Mouse (Mus musculus) kidney, postnatal 4 days (tissue): ENCODE data around the gene Macrod2.

Experiments
- DNase-seq, 2 experiments: peaks; one replicate each; pipeline ENCODE4 v3.0.0; 2021; ENCODE audit warnings: mixed read lengths in 2 of 2

The Macrod2 gene

GRCm38 (mm10) chr2:140819391-140820120, 424.4 kb downstream of the Macrod2 start:
- DNase-seq, result no peak

GRCm38 (mm10) chr2:140822378-140822777, 427.3 kb downstream of the Macrod2 start:
- DNase-seq, result no peak

- DNase-seq, result no peak
These were observed 431.1 kb downstream of the Macrod2 start for GRCm38 (mm10) chr2:140826241-140826640.

GRCm38 (mm10) chr2:140828859-140829258, 433.8 kb downstream of the Macrod2 start:
- DNase-seq, result no peak

- DNase-seq, result no peak
These were observed 435.0 kb downstream of the Macrod2 start for GRCm38 (mm10) chr2:140830086-140830485.

GRCm38 (mm10) chr2:140839371-140839770, 444.3 kb downstream of the Macrod2 start:
- no peak for DNase-seq

- peak; percentile 32 to 39 for DNase-seq
These were observed 444.8 kb downstream of the Macrod2 start for GRCm38 (mm10) chr2:140839880-140840279.

GRCm38 (mm10) chr2:140844030-140844429, 448.9 kb downstream of the Macrod2 start:
- DNase-seq, result no peak

GRCm38 (mm10) chr2:140847817-140848428, 452.8 kb downstream of the Macrod2 start:
- DNase-seq, result no peak

GRCm38 (mm10) chr2:140853538-140853937, 458.4 kb downstream of the Macrod2 start:
- DNase-seq, result no peak

- DNase-seq, result no peak
These were observed 466.2 kb downstream of the Macrod2 start for GRCm38 (mm10) chr2:140861356-140861755.

GRCm38 (mm10) chr2:140862736-140863135, 467.6 kb downstream of the Macrod2 start:
- no peak for DNase-seq

GRCm38 (mm10) chr2:140865636-140866035, 470.5 kb downstream of the Macrod2 start:
- no peak for DNase-seq

GRCm38 (mm10) chr2:140867116-140867515, 472.0 kb downstream of the Macrod2 start:
- DNase-seq, result no peak

GRCm38 (mm10) chr2:140885176-140885575, 490.1 kb downstream of the Macrod2 start:
- no peak for DNase-seq

- DNase-seq, result no peak
These were observed 495.6 kb downstream of the Macrod2 start for GRCm38 (mm10) chr2:140890683-140891082.

GRCm38 (mm10) chr2:140896396-140897082, 501.4 kb downstream of the Macrod2 start:
- no peak for DNase-seq

- DNase-seq, result no peak
These were observed 503.4 kb downstream of the Macrod2 start for GRCm38 (mm10) chr2:140898408-140898985.

GRCm38 (mm10) chr2:140905331-140905730, 510.2 kb downstream of the Macrod2 start:
- DNase-seq, result no peak

GRCm38 (mm10) chr2:140906123-140906522, 511.0 kb downstream of the Macrod2 start:
- DNase-seq, result peak in 1 of 2 experiments; percentile 3

- DNase-seq, result no peak
These were observed 516.4 kb downstream of the Macrod2 start for GRCm38 (mm10) chr2:140911463-140911862.

GRCm38 (mm10) chr2:140912179-140912578, 517.1 kb downstream of the Macrod2 start:
- DNase-seq, result no peak

GRCm38 (mm10) chr2:140912931-140913330, 517.8 kb downstream of the Macrod2 start:
- no peak for DNase-seq
